8 mouse cellular contexts compared by ENCODE assay signal in genomic region chr7:45717918-45718297, GRCm38 (mm10). TPM values are rescaled to one million over a fixed set of nuclear protein-coding genes. Genes with fewer than 3 reads are reported as not detected.
A peak's percentile ranks its signal among the peaks of the same experiment; 100 is the strongest.
DNase-seq lines count a peak whose midpoint lies in the region; ATAC-seq and TF ChIP-seq lines count a peak whose summit lies in the region.

Sphk2 (minus strand) TSS chr7:45718002.

- peak within 1 kb of the TSS; percentile 88 for H3K9ac ChIP-seq in heart, embryonic 15.5 days
- H3K9ac ChIP-seq in liver, embryonic 14.5 days (replicated peaks) = peak within 1 kb of the TSS; percentile 99
- H3K9ac ChIP-seq in neural tube, embryonic 11.5 days (ENCODE audit: low read length) = peak within 1 kb of the TSS; percentile 98
- H3K9ac ChIP-seq in stomach, postnatal 0 days (ENCODE audit: low read length) = peak within 1 kb of the TSS; percentile 89

- TF ChIP-seq CTCF in liver, embryonic 14.5 days (IDR thresholded peaks at IDR 0.05; ENCODE audit: low read depth) = 0 out of 2 replicates have a peak, but pooled peaks have one; percentile 38
- TF ChIP-seq CTCF in stomach, postnatal 0 days (IDR thresholded peaks at IDR 0.05; ENCODE audit: low read depth) = peak; percentile 28; the same call in 1 of the 2 replicates

- peaks cover 64% of the 10 kb centered on the region for H3K4me1 ChIP-seq in forebrain, embryonic 10.5 days
- H3K4me1 ChIP-seq in heart, embryonic 15.5 days (replicated peaks) = peaks cover 43% of the 10 kb centered on the region
- H3K4me1 ChIP-seq in liver, embryonic 14.5 days (replicated peaks; ENCODE audit: control insufficient read depth in 2 of 2, insufficient read depth in 2 of 2, low read length in 1 of 2) = peaks cover 21 to 26% of the 10 kb centered on the region in 2 experiments
- H3K4me1 ChIP-seq in neural tube, embryonic 11.5 days (ENCODE audit: control insufficient read depth, insufficient read depth, low read length) = peaks cover 33% of the 10 kb centered on the region
- H3K4me1 ChIP-seq in stomach, postnatal 0 days (replicated peaks; ENCODE audit: control insufficient read depth, insufficient read depth) = peaks cover 13% of the 10 kb centered on the region; the same call in 1 of the 2 replicates

- ATAC-seq in CD4-positive, CD25-positive, alpha-beta regulatory T cell, adult 4 months = peak; percentile 72
- ATAC-seq in heart, embryonic 15.5 days (replicated peaks; ENCODE audit: insufficient number of reproducible peaks, insufficient read depth, low FRiP score, low read depth) = peak; percentile 76
- peak; percentile 70 for ATAC-seq in liver, embryonic 14.5 days (ENCODE audit: insufficient read depth)
- ATAC-seq in neural tube, embryonic 11.5 days (ENCODE audit: insufficient read depth, low FRiP score, low TSS enrichment) = peak; percentile 58; the same call in 1 of the 2 replicates
- peak; percentile 45 for ATAC-seq in stomach, postnatal 0 days (ENCODE audit: low FRiP score, low TSS enrichment)

- WGBS in forebrain, embryonic 10.5 days = under 1% methylated on average over 41 of the region's 41 CpGs
- 0% methylated on average over 41 of the region's 41 CpGs for WGBS in heart, embryonic 15.5 days
- WGBS in liver, embryonic 14.5 days (ENCODE audit: insufficient replicate concordance) = under 1% methylated on average over 41 of the region's 41 CpGs
- WGBS in neural tube, embryonic 11.5 days = under 1% methylated on average over 41 of the region's 41 CpGs
- WGBS in stomach, postnatal 0 days = under 1% methylated on average over 41 of the region's 41 CpGs

- H3K9me3 ChIP-seq in forebrain, embryonic 10.5 days = no peaks in the 10 kb centered on the region
- no peaks in the 10 kb centered on the region for H3K9me3 ChIP-seq in heart, embryonic 15.5 days (replicated peaks)
- no peaks in the 10 kb centered on the region for H3K9me3 ChIP-seq in liver, embryonic 14.5 days (ENCODE audit: control insufficient read depth, low read length)
- no peaks in the 10 kb centered on the region for H3K9me3 ChIP-seq in neural tube, embryonic 11.5 days (ENCODE audit: control insufficient read depth, low read length)
- no peaks in the 10 kb centered on the region for H3K9me3 ChIP-seq in stomach, postnatal 0 days (ENCODE audit: control insufficient read depth, low read length)

- DNase-seq in c-Kit-negative CD71-positive TER-119-positive erythroid progenitor cells, embryonic 14.5 days (ENCODE audit: low read depth, low spot score) = peak; percentile 97
- DNase-seq in forebrain, embryonic 10.5 days (ENCODE audit: extremely low spot score, low spot score) = peak; percentile 98
- peak; percentile 99 for DNase-seq in kidney, postnatal 25 days
- peak; percentile 93 to 95 (median 94) for DNase-seq in liver, embryonic 14.5 days (ENCODE audit: low read depth in 3 of 3, low spot score in 3 of 3)
- peak; percentile 99 for DNase-seq in neural tube, embryonic 11.5 days (ENCODE audit: low spot score)
- DNase-seq in stomach, postnatal 0 days (ENCODE audit: low spot score) = peak; percentile 98

- peak within 1 kb of the TSS; percentile 98 for H3K27ac ChIP-seq in forebrain, embryonic 10.5 days
- peak within 1 kb of the TSS; percentile 89 for H3K27ac ChIP-seq in heart, embryonic 15.5 days
- H3K27ac ChIP-seq in liver, embryonic 14.5 days = peak within 1 kb of the TSS; percentile 78
- peak within 1 kb of the TSS; percentile 88 for H3K27ac ChIP-seq in neural tube, embryonic 11.5 days (ENCODE audit: low read depth, low read length)
- H3K27ac ChIP-seq in stomach, postnatal 0 days (replicated peaks) = peak within 1 kb of the TSS; percentile 95

- H3K4me3 ChIP-seq in forebrain, embryonic 10.5 days = peak within 1 kb of the TSS; percentile 96
- H3K4me3 ChIP-seq in heart, embryonic 15.5 days = peak within 1 kb of the TSS; percentile 69
- peak within 1 kb of the TSS; percentile 90 for H3K4me3 ChIP-seq in liver, embryonic 14.5 days (ENCODE audit: insufficient read depth in 1 of 2, low read depth in 2 of 2, low read length in 2 of 2)
- H3K4me3 ChIP-seq in neural tube, embryonic 11.5 days (ENCODE audit: low read depth, low read length) = peak within 1 kb of the TSS; percentile 97
- H3K4me3 ChIP-seq in stomach, postnatal 0 days (ENCODE audit: low read depth, low read length) = peak within 1 kb of the TSS; percentile 79

- H3K36me3 ChIP-seq in forebrain, embryonic 10.5 days (replicated peaks) = peaks cover 52% of the 10 kb centered on the region
- peaks cover 23% of the 10 kb centered on the region for H3K36me3 ChIP-seq in heart, embryonic 15.5 days
- H3K36me3 ChIP-seq in liver, embryonic 14.5 days (replicated peaks; ENCODE audit: control insufficient read depth, insufficient read depth, low read depth) = peaks cover 34% of the 10 kb centered on the region
- H3K36me3 ChIP-seq in neural tube, embryonic 11.5 days (ENCODE audit: control insufficient read depth, insufficient read depth, low read length) = peaks cover 23% of the 10 kb centered on the region
- H3K36me3 ChIP-seq in stomach, postnatal 0 days (ENCODE audit: control insufficient read depth, insufficient read depth, low read length) = peaks cover 17% of the 10 kb centered on the region; the same call in 1 of the 2 replicates

- peak within 1 kb of the TSS; percentile 80 for H3K4me2 ChIP-seq in heart, embryonic 15.5 days
- H3K4me2 ChIP-seq in liver, embryonic 14.5 days (ENCODE audit: low read depth) = peak within 1 kb of the TSS; percentile 81
- H3K4me2 ChIP-seq in neural tube, embryonic 11.5 days (ENCODE audit: low read depth) = peak within 1 kb of the TSS; percentile 93
- peak within 1 kb of the TSS; percentile 91 for H3K4me2 ChIP-seq in stomach, postnatal 0 days (replicated peaks; ENCODE audit: low read depth)

- no peak; the same call in 1 of the 2 replicates for TF ChIP-seq EP300 in liver, embryonic 14.5 days (IDR thresholded peaks at IDR 0.05; ENCODE audit: low read depth)
- peak; percentile 67 for TF ChIP-seq EP300 in stomach, postnatal 0 days (optimal IDR thresholded peaks at IDR 0.05)

- H3K27me3 ChIP-seq in forebrain, embryonic 10.5 days (ENCODE audit: poor library complexity, severe bottlenecking) = no peaks in the 10 kb centered on the region
- H3K27me3 ChIP-seq in heart, embryonic 15.5 days = no peaks in the 10 kb centered on the region
- H3K27me3 ChIP-seq in liver, embryonic 14.5 days (ENCODE audit: control insufficient read depth, insufficient read depth, low read length) = no peaks in the 10 kb centered on the region
- H3K27me3 ChIP-seq in neural tube, embryonic 11.5 days (ENCODE audit: control insufficient read depth, insufficient read depth, low read length) = no peaks in the 10 kb centered on the region
- no peaks in the 10 kb centered on the region for H3K27me3 ChIP-seq in stomach, postnatal 0 days (ENCODE audit: control insufficient read depth, insufficient read depth, low read length)

RNA-seq across cellular contexts. Expression of gene Sphk2, which starts in this region (rescaled TPM):
- polyA plus RNA-seq in CD4-positive, CD25-positive, alpha-beta regulatory T cell, adult 4 months (2017; shearing (Covaris generic)) = 10 to 100 TPM; 15.2 to 21.1 TPM
- polyA plus RNA-seq in forebrain, embryonic 10.5 days (2016; fragmentation: Nextera tagmentation; extraction: Ambion mirVana) = 34.0 and 36.6 TPM in 2 replicates
- polyA plus RNA-seq in heart, embryonic 15.5 days (2015; fragmentation: Nextera tagmentation; extraction: Ambion mirVana) = 13.7 and 21.0 TPM in 2 replicates
- polyA plus RNA-seq in liver, embryonic 14.5 days (2012; rRNA removed) = 7.6 and 9.1 TPM in 2 replicates
- polyA plus RNA-seq in liver, embryonic 14.5 days (2014; fragmentation: Nextera tagmentation; extraction: Ambion mirVana) = 5.8 and 9.0 TPM in 2 replicates
- 23.7 and 25.3 TPM in 2 replicates for polyA plus RNA-seq in neural tube, embryonic 11.5 days (2014; fragmentation: Nextera tagmentation; extraction: Ambion mirVana)
- 23.6 and 24.5 TPM in 2 replicates for polyA plus RNA-seq in stomach, postnatal 0 days (2015; fragmentation: Nextera tagmentation; extraction: Ambion mirVana)

Comparison
In these comparisons a context has a peak if more than half of its experiments do, and no peak if none do; other contexts are left out.
1. Peak in every context shown above with its lines: DNase-seq, ATAC-seq, H3K4me3 ChIP-seq and H3K27ac ChIP-seq.